Mouse (Mus musculus) cerebellum, postnatal 14 days (tissue): ENCODE results near the gene Jak2.

Source experiments
- DNase-seq, 2 experiments: peaks; one replicate each; pipeline ENCODE4 v3.0.0; 2021; ENCODE audit warnings: mixed read lengths in 2 of 2

The Jak2 gene

GRCm38 (mm10) chr19:29311791-29312190 is 60.2 kb downstream of the Jak2 start:
- DNase-seq = no peak

GRCm38 (mm10) chr19:29312661-29313060 is 61.0 kb downstream of the Jak2 start:
- DNase-seq = no peak

GRCm38 (mm10) chr19:29323416-29324049 is 71.9 kb downstream of the Jak2 start:
- DNase-seq = no peak

GRCm38 (mm10) chr19:29325053-29325851 is 73.6 kb downstream of the Jak2 start, which contains the start of gene Insl6:
Gene Insl6 (minus strand): TSS chr19:29325356.
- peak; percentile 63 to 67 for DNase-seq

- no peak for DNase-seq
Measured at GRCm38 (mm10) chr19:29325852-29326180, 74.2 kb downstream of the Jak2 start.

GRCm38 (mm10) chr19:29326396-29326795 is 74.8 kb downstream of the Jak2 start:
- DNase-seq = no peak

- DNase-seq = no peak
Measured at GRCm38 (mm10) chr19:29326822-29327552, 75.4 kb downstream of the Jak2 start.

- DNase-seq = peak; percentile 67 to 75
Measured at GRCm38 (mm10) chr19:29334068-29334745, 82.6 kb downstream of the Jak2 start, which contains the start of gene Rln1. Gene Rln1 (minus strand): TSS chr19:29334670.

- no peak for DNase-seq
Measured at GRCm38 (mm10) chr19:29336624-29337023, 85.0 kb downstream of the Jak2 start.

- no peak for DNase-seq
Measured at GRCm38 (mm10) chr19:29341029-29341428, 89.4 kb downstream of the Jak2 start.

- DNase-seq = no peak
Measured at GRCm38 (mm10) chr19:29342281-29342680, 90.7 kb downstream of the Jak2 start.

- DNase-seq = no peak
Measured at GRCm38 (mm10) chr19:29344868-29345267, 93.2 kb downstream of the Jak2 start.

- DNase-seq = no peak
Measured at GRCm38 (mm10) chr19:29345636-29346035, 94.0 kb downstream of the Jak2 start.

- DNase-seq = no peak
Measured at GRCm38 (mm10) chr19:29350991-29351390, 99.4 kb downstream of the Jak2 start.

- peak; percentile 92 to 96 for DNase-seq
Measured at GRCm38 (mm10) chr19:29354895-29355877, 103.6 kb downstream of the Jak2 start.

GRCm38 (mm10) chr19:29356281-29356680 is 104.7 kb downstream of the Jak2 start:
- no peak for DNase-seq

- DNase-seq = no peak
Measured at GRCm38 (mm10) chr19:29360251-29360650, 108.6 kb downstream of the Jak2 start.

GRCm38 (mm10) chr19:29361468-29362130 is 110.0 kb downstream of the Jak2 start:
- DNase-seq = peak; percentile 90 to 92

GRCm38 (mm10) chr19:29362173-29362930 is 110.7 kb downstream of the Jak2 start:
- no peak for DNase-seq
